Comparison of ENCODE assay signal across 12 mouse cellular contexts in the genomic region with DNA sequence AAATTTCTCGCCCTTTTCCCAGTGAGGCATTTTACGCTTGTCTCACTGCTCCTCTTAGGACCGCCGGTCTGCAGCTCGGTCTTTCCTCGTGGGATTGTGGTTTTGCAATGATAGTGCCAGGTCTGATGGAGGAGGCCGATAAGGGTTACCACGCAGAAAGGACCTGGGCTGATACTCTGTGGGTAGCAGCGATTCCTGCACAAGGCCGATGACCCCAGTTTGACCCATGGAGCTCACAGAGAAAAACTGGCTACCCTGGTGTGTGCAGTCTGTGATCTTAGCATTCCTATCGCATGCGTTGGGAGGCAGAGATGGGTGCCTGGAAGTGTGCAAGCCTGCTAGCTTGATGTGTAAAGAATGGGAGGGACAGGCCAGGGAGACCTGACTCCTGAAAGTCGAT. TPM values are rescaled to one million over a fixed set of nuclear protein-coding genes. Genes with fewer than 3 reads are reported as not detected.
DNase-seq lines count a peak whose midpoint lies in the region; ATAC-seq and TF ChIP-seq lines count a peak whose summit lies in the region.
"Had no signal": no experiment of that assay in that cellular context is flagged by ENCODE, and none has a peak within 500 bp of the region (broad histone marks: within the 10 kb centered on the region; RNA-seq: fewer than 3 reads in every experiment).

No protein-coding gene starts in this region.

- TF ChIP-seq CTCF in intestine, postnatal 0 days (IDR thresholded peaks at IDR 0.05; ENCODE audit: low read depth) = no peak

- H3K4me2 ChIP-seq in intestine, embryonic 14.5 days (ENCODE audit: low read length) = no peak overlapping the region
- H3K4me2 ChIP-seq in intestine, postnatal 0 days (replicated peaks; ENCODE audit: low read depth) = no peak overlapping the region
- no peak overlapping the region for H3K4me2 ChIP-seq in embryonic facial prominence, embryonic 14.5 days (ENCODE audit: low read depth, low read length)
- H3K4me2 ChIP-seq in neural tube, embryonic 11.5 days (ENCODE audit: low read depth) = no peak overlapping the region

- 0 out of 2 replicates have a peak, but pooled peaks cover 12% of the 10 kb centered on the region for H3K4me1 ChIP-seq in intestine, embryonic 14.5 days (replicated peaks; ENCODE audit: control insufficient read depth, insufficient read depth, low read length)
- no peaks in the 10 kb centered on the region for H3K4me1 ChIP-seq in intestine, postnatal 0 days (replicated peaks; ENCODE audit: control insufficient read depth, insufficient read depth, low read length)
- peaks cover 31% of the 10 kb centered on the region for H3K4me1 ChIP-seq in embryonic facial prominence, embryonic 14.5 days (ENCODE audit: control insufficient read depth, insufficient read depth, low read length)
- H3K4me1 ChIP-seq in neural tube, embryonic 11.5 days (ENCODE audit: control insufficient read depth, insufficient read depth, low read length) = peaks cover 10% of the 10 kb centered on the region; the same call in 1 of the 2 replicates

- H3K36me3 ChIP-seq in intestine, embryonic 14.5 days (ENCODE audit: control insufficient read depth, insufficient read depth, low read length) = no peaks in the 10 kb centered on the region
- H3K36me3 ChIP-seq in intestine, postnatal 0 days (ENCODE audit: control insufficient read depth, insufficient read depth) = no peaks in the 10 kb centered on the region
- no peaks in the 10 kb centered on the region for H3K36me3 ChIP-seq in embryonic facial prominence, embryonic 14.5 days (ENCODE audit: control insufficient read depth, insufficient read depth, low read length)
- no peaks in the 10 kb centered on the region for H3K36me3 ChIP-seq in neural tube, embryonic 11.5 days (ENCODE audit: control insufficient read depth, insufficient read depth, low read length)

- no peak overlapping the region for H3K27ac ChIP-seq in intestine, embryonic 14.5 days (ENCODE audit: low read depth)
- H3K27ac ChIP-seq in intestine, postnatal 0 days (ENCODE audit: low read depth, low read length) = no peak overlapping the region
- no peak overlapping the region; the same call in 1 of the 2 replicates for H3K27ac ChIP-seq in embryonic facial prominence, embryonic 14.5 days (replicated peaks; ENCODE audit: low read depth, low read length)
- H3K27ac ChIP-seq in neural tube, embryonic 11.5 days (ENCODE audit: low read depth, low read length) = no peak overlapping the region

- no peaks in the 10 kb centered on the region for H3K9me3 ChIP-seq in intestine, embryonic 14.5 days (ENCODE audit: control insufficient read depth, low read length)
- H3K9me3 ChIP-seq in intestine, postnatal 0 days (ENCODE audit: control insufficient read depth) = no peaks in the 10 kb centered on the region
- no peaks in the 10 kb centered on the region for H3K9me3 ChIP-seq in embryonic facial prominence, embryonic 14.5 days (ENCODE audit: control insufficient read depth, low read length)
- H3K9me3 ChIP-seq in neural tube, embryonic 11.5 days (ENCODE audit: control insufficient read depth, low read length) = no peaks in the 10 kb centered on the region

- 42% methylated on average over 13 of the region's 13 CpGs for WGBS in intestine, embryonic 14.5 days
- 47% methylated on average over 13 of the region's 13 CpGs for WGBS in intestine, postnatal 0 days
- WGBS in embryonic facial prominence, embryonic 14.5 days = 27% methylated on average over 13 of the region's 13 CpGs
- 35% methylated on average over 13 of the region's 13 CpGs for WGBS in neural tube, embryonic 11.5 days

- H3K27me3 ChIP-seq in intestine, embryonic 14.5 days (replicated peaks; ENCODE audit: control insufficient read depth, insufficient read depth, low read length) = no peaks in the 10 kb centered on the region
- no peaks in the 10 kb centered on the region for H3K27me3 ChIP-seq in intestine, postnatal 0 days (replicated peaks; ENCODE audit: control insufficient read depth, insufficient read depth, low read length)
- no peaks in the 10 kb centered on the region for H3K27me3 ChIP-seq in embryonic facial prominence, embryonic 14.5 days (replicated peaks; ENCODE audit: control insufficient read depth, insufficient read depth, low read length)
- H3K27me3 ChIP-seq in neural tube, embryonic 11.5 days (ENCODE audit: control insufficient read depth, insufficient read depth, low read length) = no peaks in the 10 kb centered on the region

- 0 out of 2 replicates have a peak, but pooled peaks have one; percentile 37 for ATAC-seq in intestine, embryonic 14.5 days (replicated peaks; ENCODE audit: low FRiP score, low TSS enrichment, low read depth)
- no peak for ATAC-seq in intestine, postnatal 0 days
- no peak; the same call in 1 of the 2 replicates for ATAC-seq in embryonic facial prominence, embryonic 14.5 days (ENCODE audit: low read depth)
- peak; percentile 25; the same call in 1 of the 2 replicates for ATAC-seq in neural tube, embryonic 11.5 days (ENCODE audit: insufficient read depth, low FRiP score, low TSS enrichment)

- no peak for DNase-seq in intestine, embryonic 14.5 days (ENCODE audit: low spot score)
- peak; percentile 54 for DNase-seq in embryo, embryonic 10.5 days (ENCODE audit: low spot score)
- peak; percentile 55 for DNase-seq in embryonic facial prominence, embryonic 14.5 days (ENCODE audit: low spot score)
- peak; percentile 46 for DNase-seq in neural tube, embryonic 11.5 days (ENCODE audit: low spot score)
- no peak for DNase-seq in c-Kit-positive CD71-positive TER-119-positive erythroid progenitor cells, embryonic 14.5 days (ENCODE audit: low spot score)
- DNase-seq in thymus, postnatal 14 days = no peak
- DNase-seq: adrenal gland, adult 8-10 months; cerebellum, adult 11-12 months; gastrocnemius, postnatal 14 days; kidney, adult 8-10 months; thymus, postnatal 4 days had no signal

- no peak overlapping the region for H3K9ac ChIP-seq in intestine, embryonic 14.5 days (ENCODE audit: low read length)
- no peak overlapping the region for H3K9ac ChIP-seq in intestine, postnatal 0 days (ENCODE audit: low read depth, low read length)
- H3K9ac ChIP-seq in embryonic facial prominence, embryonic 14.5 days (ENCODE audit: low read depth, low read length) = no peak overlapping the region; the same call in 1 of the 2 replicates
- H3K9ac ChIP-seq in neural tube, embryonic 11.5 days (ENCODE audit: low read length) = no peak overlapping the region

- H3K4me3 ChIP-seq in intestine, embryonic 14.5 days (ENCODE audit: low read depth, low read length) = no peak overlapping the region
- H3K4me3 ChIP-seq in intestine, postnatal 0 days (ENCODE audit: low read depth, low read length) = no peak overlapping the region
- H3K4me3 ChIP-seq in embryonic facial prominence, embryonic 14.5 days (ENCODE audit: low read depth, low read length) = no peak overlapping the region
- no peak overlapping the region for H3K4me3 ChIP-seq in neural tube, embryonic 11.5 days (ENCODE audit: low read depth, low read length)

RNA-seq across cellular contexts. Expression of a gene that starts 46.3 kb away (rescaled TPM):
- not detected in 2 replicates for polyA plus RNA-seq in intestine, embryonic 14.5 days (2014; fragmentation: Nextera tagmentation; extraction: Ambion mirVana)
- not detected in 2 replicates for polyA plus RNA-seq in intestine, postnatal 0 days (2015; fragmentation: Nextera tagmentation; extraction: Ambion mirVana)
- not detected in 2 replicates for polyA plus RNA-seq in embryonic facial prominence, embryonic 14.5 days (2014; fragmentation: Nextera tagmentation; extraction: Ambion mirVana)
- polyA plus RNA-seq in neural tube, embryonic 11.5 days (2014; fragmentation: Nextera tagmentation; extraction: Ambion mirVana) = not detected in 2 replicates

Comparison
In these comparisons a context has a peak if more than half of its experiments do, and no peak if none do; other contexts are left out.
1. ATAC-seq: peak in intestine, embryonic 14.5 days (single experiment) and neural tube, embryonic 11.5 days (single experiment); none in intestine, postnatal 0 days (single experiment) and embryonic facial prominence, embryonic 14.5 days (single experiment).
2. DNase-seq: peak in embryo, embryonic 10.5 days (single experiment), embryonic facial prominence, embryonic 14.5 days (single experiment) and neural tube, embryonic 11.5 days (single experiment); none in intestine, embryonic 14.5 days (single experiment), c-Kit-positive CD71-positive TER-119-positive erythroid progenitor cells, embryonic 14.5 days (single experiment) and thymus, postnatal 14 days (single experiment).